Mouse (Mus musculus): ENCODE data around the gene Nhsl1.

DNA sequence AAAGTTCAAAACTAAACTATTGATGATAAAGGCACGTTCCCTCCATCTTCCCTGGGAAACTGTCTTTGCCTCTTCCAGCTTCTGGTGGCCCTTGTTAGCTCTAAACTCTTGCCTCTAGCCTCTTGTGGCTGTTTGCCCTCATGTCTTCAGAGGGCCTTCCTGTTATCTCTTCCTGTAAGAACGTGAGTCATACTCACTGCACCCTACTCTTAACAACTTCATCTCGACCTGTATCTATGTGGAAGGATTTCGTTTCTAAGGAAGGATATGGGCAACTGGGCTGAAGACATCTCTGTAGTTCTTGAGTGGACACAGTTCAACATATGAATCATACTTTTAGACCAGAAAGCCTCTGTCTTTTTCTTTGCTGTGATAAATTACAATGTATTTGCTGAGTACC is 173.2 kb downstream of the Nhsl1 start:
- no peak for TF ChIP-seq CTCF (IDR thresholded peaks at IDR 0.05; ENCODE audit: extremely low read depth, insufficient read depth, insufficient read length, insufficient replicate concordance)
- TF ChIP-seq POLR2A (IDR thresholded peaks at IDR 0.05; ENCODE audit: low read depth, low read length), result no peak
